Mouse (Mus musculus) C2C12 (cell line): ENCODE data around the gene Iqck.

Experiments used
- CEBPB ChIP-seq: IDR thresholded peaks from one replicate; pipeline ENCODE4 v1.6.1; 2011; ENCODE audit warnings: low read depth, mild to moderate bottlenecking, control low read depth, moderate library complexity
- CTCF ChIP-seq: IDR thresholded peaks from one replicate; pipeline ENCODE4 v1.5.1; 2011; ENCODE audit not compliant: control insufficient read depth, insufficient read depth, insufficient read length
- MAX ChIP-seq: IDR thresholded peaks from one replicate; pipeline ENCODE4 v1.6.1; 2011; ENCODE audit warnings: mild to moderate bottlenecking, control low read depth
- MYOG ChIP-seq: IDR thresholded peaks from one replicate; pipeline ENCODE4 v1.6.1; 2011; ENCODE audit not compliant: control insufficient read depth, insufficient read length; ENCODE audit errors: extremely low read depth
- USF1 ChIP-seq: IDR thresholded peaks from one replicate; pipeline ENCODE4 v1.6.1; 2011; ENCODE audit warnings: low read depth, mild to moderate bottlenecking, control low read depth, moderate library complexity

GRCm38 (mm10) chr7:118855171-118855876 is at the start of gene Iqck:
- TF ChIP-seq CTCF = no peak
- TF ChIP-seq MYOG = no peak
- TF ChIP-seq MAX = peak; percentile 42
- no peak for TF ChIP-seq CEBPB
- TF ChIP-seq USF1 = no peak
